Mouse (Mus musculus) cerebellum, adult 11-12 months (tissue): ENCODE data around the gene Tmem204.
"Not testable (repeated sequence)": the region's sequence is repeated elsewhere in the genome, so short reads cannot be mapped to it uniquely, and the experiment has no call there.

Experiments
- DNase-seq: peaks from one replicate; pipeline ENCODE4 v3.0.0; 2022

Tmem204 gene

DNA sequence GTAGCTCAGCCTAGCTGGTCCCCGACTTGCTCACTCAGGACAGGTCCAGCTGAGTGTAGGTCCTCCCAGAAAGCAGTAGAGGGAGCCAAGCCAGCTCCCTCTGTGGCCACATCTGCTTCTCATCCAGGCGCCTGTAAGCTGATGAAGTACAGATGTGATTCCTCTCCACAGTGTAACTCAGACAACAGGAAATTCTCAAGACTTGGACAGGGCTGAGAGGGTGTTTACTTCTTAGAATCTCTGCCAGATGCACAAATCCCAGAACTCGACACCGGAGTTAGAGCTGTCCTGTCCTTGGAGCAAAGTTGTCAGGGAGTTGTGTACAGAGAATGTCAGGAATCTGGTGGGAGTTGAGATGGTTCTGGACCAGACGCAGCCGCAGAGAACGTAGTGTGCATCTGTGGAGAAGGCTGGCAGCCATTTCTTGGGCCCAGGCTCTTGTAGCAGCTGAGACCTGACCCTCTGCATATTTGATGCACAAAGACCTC lies at the start of gene Tmem204:
TSS of gene Tmem204 (minus strand) at position 148 of the 488 bp plus-strand sequence.
- DNase-seq = no peak

DNA sequence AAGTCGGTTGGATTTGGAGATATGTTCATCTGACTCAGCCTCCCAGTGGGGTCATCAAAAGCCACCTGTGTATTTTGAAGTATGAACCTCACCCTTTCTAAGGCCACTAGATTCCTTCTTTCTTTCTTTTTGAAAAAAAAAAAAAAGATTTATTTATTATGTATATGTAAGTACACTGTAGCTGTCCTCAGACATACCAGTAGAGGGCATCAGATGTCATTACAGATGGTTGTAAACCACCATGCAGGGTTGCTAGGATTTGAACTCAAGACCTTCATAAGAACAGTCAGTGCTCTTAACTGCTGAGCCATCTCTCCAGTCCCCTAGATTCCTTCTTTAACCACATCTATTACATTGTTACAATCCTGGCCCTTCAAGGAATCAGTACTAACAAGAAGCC lies 46.7 kb upstream of the Tmem204 start:
- DNase-seq = no peak

DNA sequence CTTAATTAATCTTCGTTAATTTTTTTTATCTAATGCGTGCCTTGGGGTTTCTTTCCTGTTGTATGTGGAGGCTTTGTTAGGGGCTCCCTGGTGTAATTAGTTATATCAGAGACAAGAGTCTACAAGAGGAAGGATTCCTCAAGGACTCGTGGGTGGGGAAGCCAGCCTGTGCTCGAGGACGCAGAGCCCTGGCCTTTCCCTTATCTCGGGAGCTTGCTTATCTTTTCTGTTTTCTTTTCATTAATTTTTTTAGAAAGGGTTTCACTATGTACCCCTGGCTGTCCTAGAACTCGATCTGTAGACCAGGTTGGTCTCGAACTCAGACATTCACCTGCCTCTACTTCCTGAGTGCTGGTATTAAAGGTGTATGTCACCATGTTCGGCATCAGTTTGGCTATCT lies 44.3 kb upstream of the Tmem204 start:
- no peak for DNase-seq

DNA sequence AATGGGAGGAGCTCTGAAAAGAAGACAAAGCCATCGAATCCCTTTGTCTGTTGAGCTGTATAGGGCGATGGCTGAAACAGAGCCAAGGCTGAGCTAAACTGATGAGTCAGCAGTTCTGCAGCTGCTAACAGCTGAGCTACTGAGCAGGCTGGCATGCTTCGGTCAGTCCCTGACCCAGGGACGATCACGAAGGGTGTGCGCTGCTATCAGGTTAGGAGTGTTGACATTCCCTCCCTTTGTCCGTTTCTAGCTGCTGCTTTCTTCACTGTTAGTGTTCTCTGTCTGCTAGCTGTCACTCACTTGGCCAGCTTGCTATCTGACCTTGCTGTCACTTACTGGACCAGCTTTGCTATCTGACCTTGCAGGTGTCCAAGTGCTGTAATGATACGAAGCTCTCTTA lies 43.7 kb upstream of the Tmem204 start:
- no peak for DNase-seq

DNA sequence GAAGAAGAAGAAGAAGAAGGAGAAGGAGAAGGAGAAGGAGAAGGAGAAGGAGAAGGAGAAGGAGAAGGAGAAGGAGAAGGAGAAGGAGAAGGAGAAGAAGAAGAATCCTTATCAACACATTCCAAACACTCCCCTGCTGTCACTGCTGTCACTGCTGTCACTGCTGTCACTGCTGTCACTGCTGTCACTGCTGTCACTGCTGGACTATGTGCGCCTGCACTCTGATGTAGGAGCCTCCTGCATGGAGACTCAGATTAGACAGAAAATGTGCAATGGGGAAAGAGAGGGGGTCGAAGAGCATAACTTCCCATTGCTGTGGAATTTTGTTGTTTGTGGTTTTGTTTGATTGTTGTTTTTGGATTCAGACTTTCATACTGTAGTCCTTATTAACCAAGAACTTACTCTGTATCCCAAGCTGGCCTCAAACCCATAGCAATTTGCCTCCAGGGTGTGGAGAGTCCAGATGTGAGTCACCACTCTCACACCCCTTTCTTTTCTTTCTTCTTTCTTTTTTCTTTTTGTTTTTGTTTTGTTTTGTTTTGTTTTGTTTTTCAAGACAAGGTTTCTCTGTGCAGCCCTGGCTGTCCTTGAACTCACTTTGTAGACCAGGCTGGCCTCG lies 42.2 kb upstream of the Tmem204 start:
- DNase-seq = not testable (repeated sequence)

DNA sequence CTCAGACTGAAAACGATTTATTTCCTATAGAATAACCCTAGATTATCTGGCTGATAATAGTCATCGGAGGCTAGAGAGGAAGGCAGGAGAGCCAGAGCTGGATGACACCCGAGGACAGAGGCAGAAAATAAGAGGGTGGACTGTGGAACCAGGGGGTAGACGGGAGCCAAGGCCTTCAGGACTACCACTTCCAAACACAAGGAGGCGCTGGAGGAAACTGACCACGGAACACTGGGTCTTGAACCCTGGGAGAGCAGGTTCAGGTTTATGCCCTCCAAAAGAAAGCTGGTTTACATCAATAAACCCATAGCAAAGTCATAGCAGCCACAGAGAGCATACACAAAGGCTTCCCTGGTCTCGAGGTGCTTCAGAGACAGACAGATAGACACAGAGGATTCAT lies 40.6 kb upstream of the Tmem204 start:
- no peak for DNase-seq

DNA sequence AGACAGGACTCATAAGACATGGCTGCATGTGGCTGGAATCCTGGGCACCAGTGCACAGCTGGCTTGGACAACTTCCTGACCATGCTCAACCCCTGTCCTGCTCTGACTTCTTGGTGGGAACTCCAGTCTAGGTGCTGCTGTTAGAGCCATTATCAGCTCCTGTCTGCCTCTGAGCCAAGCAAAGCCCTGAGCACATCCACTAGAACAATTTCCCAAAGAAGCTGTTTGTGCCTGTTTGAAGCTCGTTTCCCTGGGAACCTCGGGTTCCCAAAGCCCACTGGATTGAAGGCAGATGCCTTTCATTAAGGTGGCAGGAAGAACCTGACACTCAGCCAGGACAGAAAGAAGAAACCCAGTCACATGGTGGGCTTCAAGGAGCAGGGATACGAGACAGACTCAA lies 37.0 kb upstream of the Tmem204 start, which contains the start of gene Ptx4:
TSS of gene Ptx4 (plus strand) at position 355 of the 400 bp plus-strand sequence.
- no peak for DNase-seq

DNA sequence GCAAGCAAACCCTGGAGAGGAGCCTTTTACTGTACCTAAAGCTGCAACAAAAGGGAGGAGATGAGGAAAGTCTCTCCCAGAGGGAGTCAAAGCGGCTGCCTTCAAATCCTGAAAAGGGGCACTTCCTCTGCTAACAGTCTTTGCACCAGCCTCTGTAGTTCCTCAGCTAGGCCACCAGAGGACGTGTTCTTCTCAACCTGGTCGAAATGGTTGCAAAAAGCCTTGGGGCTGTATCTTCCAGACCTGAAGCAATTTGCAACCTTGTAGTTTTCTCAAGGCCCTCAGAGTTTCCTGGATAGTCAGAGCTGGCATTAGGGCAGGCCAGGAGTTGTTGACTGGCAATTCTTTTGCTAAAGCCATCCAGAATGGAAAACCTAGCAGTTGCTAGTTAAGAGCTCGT lies 33.9 kb upstream of the Tmem204 start:
- no peak for DNase-seq

DNA sequence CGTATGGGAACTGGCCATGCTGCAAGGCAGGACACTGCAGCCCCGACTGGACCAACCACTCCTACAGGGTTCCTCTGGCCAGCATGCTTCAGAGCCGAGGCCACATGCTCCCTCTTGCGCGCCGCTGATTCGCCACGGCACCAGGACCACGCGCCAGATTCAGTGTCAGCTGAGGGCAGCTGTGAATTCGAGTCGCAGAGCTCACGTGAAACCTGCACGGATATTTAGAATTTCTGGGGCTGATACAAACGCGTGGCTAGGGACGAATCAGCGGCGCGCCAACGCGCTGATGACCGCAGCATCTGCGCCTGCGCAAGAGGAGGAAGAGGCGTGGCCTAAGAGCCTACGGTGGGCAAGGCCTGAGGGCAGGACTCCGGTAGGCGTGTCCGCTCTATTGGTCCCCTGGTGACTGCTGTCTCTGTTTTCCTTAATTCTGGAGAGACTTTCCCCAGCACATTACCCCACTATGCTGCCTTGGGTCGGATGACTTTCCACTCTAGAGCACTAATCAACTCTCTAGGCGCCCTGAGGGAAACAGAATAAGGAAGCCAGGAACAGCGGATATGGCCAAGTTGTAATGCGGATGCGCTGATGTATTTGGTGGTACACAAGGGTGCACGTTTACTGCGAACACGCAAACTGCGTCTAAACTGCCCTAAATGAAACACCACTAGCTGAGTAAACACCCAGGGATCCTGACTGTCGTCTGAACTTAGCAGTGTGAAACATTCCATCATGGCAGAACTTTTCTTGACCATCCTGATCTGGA lies 32.5 kb upstream of the Tmem204 start, which contains the start of gene Telo2:
TSS of gene Telo2 (minus strand) at position 304 of the 769 bp plus-strand sequence.
- DNase-seq = peak; percentile 93

DNA sequence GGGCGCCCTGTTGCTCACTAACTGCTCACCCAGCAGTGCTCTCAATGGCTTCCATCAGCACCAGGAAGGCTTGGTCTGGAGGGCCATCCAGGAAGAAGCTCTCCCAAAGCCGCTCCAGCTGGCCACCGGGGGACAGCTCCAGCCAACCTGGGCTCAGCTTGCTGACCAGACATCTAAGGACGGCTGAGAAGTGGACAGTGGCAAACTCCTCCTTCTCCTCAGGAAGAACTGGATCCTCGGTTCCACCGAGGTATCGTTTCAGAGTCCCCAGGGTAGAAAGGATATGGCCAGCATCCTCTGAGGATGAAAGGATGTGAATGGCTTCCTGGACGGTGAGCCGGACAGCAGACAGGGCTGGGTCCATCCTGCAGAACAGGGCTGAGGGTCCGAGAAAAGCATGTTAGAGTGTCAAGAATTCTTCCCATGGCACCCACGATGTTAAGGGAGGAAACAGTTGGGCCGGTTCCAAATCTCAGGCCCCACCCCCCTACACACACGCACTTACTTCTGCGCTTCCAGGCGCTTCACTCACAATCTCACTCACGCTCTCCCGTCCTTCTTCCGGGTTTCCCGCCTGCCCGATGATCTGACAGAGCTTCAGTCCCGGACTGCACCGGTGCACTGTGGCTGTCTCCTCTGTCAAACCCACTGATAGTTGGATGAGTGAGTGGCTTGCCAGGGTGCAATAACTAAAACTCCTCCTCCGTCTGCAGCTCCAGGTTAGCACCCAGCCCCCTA lies 31.7 kb upstream of the Tmem204 start:
- no peak for DNase-seq

DNA sequence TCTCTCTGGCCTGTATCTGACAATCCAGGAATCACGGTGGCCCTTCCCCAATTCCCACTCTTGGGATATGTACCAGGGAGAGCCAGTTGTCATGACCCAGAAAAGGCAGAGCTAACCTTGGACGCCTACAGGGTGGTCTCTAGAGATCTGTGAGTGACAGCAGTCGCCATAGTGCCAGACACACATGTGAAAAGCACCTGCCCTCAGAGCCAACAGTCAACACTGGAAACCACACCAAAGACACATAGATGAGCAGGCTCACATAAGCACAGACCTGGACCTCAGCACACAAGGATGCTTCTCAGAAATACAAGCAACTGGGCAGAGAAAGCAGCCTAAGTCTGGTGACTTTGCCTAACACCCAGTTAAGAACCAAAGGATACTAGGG lies 29.0 kb upstream of the Tmem204 start:
- DNase-seq = no peak

DNA sequence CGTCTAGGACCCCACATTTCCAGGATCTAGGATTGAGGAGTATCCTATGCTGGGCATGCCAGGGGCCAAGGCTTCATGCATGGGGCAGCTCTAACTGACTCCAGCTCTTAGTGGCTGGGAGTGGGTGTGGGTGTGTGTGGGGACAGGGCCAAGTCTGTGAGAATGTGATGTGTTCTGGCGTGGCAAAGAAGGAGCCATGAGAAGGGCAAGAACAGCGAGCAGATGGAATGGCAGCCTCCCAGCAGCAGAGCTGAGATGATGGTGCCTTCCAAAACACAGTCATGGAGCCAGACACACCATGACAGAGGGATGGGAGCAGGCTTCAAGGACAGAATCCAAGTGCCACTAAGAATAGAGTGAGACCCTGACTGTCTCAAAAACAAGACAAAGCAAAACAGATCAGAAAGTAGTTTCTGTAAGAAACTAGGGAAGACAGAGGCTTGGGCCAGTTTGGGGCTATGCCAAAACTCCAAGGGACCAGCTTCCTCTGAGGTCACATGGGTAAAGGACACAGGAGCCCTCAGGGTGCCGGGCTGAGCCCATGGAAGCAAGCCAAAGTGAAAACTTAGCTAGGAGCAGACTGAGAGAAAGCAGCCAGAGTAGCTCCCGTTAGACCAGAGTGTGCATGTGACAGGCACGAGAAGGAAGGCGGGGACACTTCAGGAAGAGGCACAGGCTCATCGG lies 28.5 kb upstream of the Tmem204 start:
- DNase-seq = peak; percentile 84

DNA sequence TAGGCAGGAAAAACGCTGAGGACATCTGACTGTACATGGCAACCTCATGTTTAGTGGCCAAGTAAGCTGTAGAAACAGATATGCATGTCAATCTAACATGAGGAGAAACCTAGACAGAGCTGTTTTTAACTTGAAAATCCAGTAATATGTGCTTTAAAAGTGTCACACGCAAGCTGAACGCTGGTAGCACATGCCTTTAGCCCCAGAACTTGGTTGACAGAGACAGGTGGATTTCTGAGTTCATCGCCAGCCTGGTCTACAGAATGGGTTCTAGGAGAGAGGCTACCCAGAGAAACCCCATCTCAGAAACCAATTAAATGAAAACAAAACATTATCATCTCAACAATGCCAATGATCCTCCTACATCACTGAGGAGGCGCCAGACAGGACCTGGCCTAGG lies 27.8 kb upstream of the Tmem204 start:
- no peak for DNase-seq

DNA sequence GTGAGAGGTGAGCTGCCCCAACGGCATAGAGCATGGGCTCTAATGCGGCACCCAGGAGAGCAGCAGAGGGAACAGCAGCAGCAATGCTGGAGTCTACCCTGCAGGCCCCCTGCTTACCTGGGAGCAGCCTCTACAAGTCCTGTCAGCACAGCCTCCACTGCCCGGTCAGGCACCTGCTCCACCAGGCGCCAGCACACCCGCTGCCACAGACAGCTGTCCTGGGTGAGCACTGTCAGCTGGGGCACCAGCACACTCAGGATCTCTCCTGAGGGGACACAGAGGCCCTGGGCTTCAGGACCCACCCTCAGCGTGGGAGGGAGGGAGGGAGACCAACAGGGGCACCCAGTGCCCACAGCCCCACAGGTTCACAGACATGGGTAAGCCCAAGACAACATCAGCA lies 27.2 kb upstream of the Tmem204 start:
- DNase-seq = no peak

DNA sequence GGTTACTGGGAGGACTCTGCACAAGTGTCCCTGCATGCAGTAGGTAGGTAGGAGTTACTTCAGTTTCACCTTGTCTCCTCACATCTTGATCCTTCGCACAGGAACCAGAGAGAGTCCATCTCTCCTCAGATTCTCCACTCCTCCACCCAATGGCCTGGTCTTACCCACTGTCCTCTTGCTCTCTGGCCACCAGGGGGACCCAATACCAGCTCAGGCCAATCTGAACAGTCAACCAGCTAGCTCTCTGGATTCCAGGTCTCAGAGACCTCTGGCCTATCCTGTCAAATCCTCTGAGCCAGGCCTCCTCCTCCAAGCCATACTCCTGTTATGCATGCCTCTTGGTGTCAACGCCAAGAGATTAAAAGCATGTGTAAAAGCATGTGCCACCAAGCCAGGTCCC lies 26.2 kb upstream of the Tmem204 start:
- DNase-seq = no peak

DNA sequence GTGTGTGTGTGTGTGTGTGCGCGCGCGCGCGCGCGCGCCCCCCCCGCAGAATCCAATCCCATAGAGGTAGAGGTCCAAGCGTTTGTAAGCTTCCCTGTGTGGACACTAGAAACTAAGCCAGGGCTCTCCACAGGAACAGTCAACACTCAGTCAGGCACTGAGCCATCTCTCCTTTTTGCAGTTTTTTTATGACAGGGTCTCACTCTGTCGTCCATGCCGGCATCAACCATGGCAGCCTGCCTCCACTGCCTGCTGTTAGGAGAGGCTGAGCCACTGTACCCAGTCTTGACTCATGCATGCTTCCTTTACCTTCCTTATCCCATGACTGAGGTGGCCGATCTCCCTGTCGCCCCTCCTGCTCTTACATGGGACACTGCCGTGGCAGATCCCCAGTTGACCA lies 24.4 kb upstream of the Tmem204 start:
- no peak for DNase-seq

DNA sequence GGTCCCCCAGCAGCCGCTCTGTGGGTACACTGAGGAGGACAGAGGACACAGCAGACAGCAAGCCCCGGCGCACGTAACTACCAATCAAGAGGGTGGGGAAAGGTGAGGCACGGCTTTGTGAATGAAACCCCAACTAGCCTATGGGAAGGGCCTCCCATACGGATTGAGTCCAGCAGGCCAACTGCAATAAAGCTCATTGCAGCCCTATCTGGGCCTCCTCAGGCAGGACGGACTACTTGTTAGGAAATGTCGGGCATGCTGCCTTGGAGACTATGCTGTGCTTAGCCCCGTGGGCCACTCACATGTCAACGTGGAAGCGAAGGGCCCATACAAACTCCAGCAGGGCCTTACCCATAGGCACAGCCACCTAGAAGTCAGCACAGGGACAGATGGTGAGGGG lies 17.9 kb upstream of the Tmem204 start:
- DNase-seq = no peak

DNA sequence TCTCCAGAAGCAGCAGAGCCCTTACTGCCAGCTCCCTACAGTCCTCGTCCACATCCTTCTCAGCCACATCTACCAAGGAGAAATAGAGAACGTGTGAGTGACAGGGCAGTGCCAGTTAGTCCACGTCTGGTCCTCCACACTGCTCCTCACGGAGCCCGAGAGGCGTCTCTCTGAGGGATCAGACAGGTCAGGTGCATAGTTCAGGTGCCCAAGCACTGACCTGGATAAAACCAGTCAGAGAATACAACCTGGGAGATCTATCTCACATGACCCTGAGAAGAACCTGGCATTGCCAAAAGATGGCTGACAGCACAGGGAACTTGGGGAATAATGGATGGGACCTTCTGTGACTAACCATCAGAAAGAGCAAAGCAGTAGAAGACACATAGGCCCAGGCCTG lies 16.7 kb upstream of the Tmem204 start:
- no peak for DNase-seq

DNA sequence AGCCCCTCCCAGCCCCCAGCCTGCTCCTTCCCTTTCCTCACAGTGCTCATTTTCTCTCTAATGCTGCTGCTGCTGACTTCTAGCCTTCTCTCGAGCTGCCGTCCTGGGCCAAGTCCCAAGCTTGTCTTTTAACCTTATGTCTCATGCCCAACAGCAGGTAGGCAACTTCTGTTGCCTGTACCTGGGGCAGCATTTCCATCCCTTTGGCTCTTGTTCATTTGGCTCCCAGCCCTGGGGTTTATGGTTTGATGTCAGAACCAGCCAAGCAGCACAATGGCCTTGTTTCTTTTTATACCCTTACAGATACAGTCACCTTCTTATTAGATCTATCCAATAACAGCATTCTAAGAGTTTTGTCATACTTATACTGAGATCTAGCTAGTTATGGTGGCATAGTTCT lies 12.8 kb upstream of the Tmem204 start:
- peak; percentile 68 for DNase-seq

DNA sequence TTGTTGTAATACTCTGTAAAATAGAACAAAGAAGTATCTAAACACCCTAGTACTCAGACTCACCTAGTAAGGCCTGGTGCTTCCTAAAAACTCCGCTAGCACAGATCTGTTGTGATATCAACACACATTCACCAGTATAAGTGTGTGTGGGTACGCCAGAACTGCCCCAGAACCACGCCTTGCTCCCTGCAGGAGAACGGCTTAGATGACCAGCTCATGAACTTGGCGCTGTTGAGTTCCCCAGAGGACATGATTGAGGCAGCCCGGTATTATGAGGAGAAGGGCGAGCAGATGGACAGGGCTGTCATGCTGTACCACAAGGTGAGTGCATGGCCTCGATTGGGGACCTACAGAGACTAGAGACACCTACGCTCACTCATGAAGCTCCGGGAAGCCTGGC lies 7.1 kb upstream of the Tmem204 start:
- DNase-seq = no peak

DNA sequence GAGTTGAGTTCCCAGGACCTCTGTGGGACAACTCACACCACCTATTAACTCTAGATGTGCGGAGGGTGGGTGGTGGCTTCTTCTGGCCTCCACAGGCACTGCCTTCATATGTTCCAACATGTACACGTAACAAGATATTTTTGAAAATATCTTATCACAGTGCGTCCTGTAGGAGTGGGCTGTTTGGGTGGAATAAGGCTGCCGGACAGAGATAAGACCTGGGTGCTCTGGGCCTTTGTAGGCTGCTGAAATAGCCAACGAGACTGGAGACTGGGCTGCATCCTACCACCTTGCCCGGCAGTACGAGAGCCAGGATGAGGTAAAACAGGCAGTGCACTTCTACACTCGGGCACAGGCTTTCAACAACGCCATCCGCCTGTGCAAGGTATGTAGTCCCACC lies 5.8 kb upstream of the Tmem204 start:
- DNase-seq = no peak

DNA sequence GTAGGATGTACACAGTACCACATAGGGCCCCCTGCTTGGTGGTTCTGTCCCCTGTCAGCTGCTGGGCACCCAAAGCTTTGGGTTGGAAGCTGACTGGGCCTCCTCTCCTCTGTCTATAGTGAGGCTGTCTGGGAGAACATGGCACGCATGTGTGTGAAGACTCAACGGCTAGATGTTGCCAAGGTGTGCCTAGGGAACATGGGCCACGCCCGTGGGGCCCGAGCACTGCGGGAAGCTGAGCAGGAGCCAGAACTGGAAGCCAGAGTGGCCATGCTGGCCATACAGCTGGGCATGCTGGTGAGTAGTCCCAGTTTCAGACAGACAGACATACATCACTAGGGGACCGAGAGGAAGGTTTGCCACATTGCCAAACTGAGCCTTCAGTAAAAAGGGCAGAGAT lies 3.3 kb upstream of the Tmem204 start:
- no peak for DNase-seq

DNA sequence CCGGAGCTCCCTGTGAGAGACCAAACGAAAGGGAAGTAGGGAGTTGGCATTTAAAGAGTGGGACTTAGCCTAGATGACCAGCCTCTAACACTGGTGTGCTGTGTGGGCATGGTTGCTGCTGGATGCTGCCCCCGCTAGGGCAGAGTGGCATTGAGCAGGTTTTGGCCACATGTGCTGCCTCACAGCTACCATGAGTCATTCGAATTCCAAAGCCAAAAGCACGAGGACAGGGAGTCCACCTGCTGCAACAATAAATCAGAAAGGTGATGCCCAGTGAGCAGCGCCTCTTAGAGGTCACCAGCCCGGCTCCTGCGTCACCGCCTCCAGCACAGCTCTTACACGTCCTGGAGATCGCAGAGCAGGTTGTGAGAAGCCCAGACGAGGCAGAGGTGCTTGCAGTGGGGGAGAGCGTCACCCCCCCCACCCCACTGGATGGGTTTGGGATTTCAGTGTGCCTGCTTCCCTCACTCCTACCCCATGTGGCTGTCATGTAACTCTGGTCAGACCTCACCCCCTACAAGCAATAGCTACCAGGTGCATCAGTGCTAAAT lies 1.5 kb upstream of the Tmem204 start:
- no peak for DNase-seq
